Mouse (Mus musculus): ENCODE measurements at regions not wholly inside any gene's neighbourhood (a gene's known extent, or its start where the extent isn't known, plus 50 kb on each side); places are given as distances from the start of the nearest gene placed in this dataset.
"Not testable (repeated sequence)": the region's sequence is repeated elsewhere in the genome, so short reads cannot be mapped to it uniquely, and the experiment has no call there.

DNA sequence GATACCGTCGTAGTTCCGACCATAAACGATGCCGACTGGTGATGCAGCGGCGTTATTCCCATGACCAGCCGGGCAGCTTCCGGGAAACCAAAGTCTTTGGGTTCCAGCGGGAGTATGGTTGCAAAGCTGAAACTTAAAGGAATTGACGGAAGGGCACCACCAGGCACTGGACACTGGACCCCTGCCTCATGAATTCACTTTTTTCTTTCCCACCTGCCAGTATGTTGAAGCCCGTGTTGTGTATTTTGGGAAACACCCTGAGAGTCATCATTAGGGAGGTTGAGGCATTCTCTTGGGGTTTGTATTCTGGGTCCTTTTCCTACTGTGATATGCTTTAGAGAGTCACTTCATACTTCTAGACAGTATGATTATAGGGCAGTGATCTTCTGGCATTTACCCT lies 197.9 kb downstream of the Samd9l start:
- not testable (repeated sequence) for DNase-seq

DNA sequence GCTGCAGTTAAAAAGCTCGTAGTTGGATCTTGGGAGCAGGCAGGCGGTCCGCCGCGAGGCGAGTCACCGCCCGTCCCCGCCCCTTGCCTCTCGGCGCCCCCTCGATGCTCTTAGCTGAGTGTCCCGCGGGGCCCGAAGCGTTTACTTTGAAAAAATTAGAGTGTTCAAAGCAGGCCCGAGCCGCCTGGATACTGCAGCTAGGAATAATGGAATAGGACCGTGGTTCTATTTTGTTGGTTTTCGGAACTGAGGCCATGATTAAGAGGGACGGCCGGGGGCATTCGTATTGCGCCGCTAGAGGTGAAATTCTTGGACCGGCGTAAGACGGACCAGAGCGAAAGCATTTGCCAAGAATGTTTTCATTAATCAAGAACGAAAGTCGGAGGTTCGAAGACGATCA lies 198.3 kb downstream of the Samd9l start:
- no peak for DNase-seq

DNA sequence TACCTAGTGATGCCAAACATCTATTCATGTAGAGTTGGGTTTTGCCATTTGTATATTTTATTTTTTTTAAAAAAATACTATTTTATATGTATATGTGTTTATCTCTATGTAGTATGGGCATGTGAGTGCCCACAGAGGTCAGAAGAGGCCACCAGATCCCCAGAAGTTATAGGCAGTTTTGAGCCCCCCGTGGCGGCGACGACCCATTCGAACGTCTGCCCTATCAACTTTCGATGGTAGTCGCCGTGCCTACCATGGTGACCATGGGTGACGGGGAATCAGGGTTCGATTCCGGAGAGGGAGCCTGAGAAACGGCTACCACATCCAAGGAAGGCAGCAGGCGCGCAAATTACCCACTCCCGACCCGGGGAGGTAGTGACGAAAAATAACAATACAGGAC lies 198.8 kb downstream of the Samd9l start:
- DNase-seq = peak; percentile 90

DNA sequence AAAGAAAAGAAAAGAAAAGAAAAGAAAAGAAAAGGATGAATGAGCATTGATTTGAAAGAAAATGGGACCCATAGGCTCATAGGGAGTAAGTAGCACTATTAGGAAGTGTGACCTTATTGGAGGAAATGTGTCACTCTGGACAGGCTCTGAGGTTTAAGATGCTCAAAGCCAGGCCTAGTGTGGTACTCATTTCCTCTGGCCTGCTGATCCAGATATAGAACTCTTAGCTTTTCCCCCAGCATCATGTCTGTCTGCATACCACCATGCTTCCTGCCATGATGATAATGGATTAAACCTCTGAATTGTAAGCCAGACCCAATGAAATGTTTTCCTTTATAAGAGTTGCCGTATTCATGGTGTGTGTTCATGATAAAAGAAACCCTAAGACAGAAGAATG lies 206.9 kb downstream of the Samd9l start:
- not testable (repeated sequence) for DNase-seq

DNA sequence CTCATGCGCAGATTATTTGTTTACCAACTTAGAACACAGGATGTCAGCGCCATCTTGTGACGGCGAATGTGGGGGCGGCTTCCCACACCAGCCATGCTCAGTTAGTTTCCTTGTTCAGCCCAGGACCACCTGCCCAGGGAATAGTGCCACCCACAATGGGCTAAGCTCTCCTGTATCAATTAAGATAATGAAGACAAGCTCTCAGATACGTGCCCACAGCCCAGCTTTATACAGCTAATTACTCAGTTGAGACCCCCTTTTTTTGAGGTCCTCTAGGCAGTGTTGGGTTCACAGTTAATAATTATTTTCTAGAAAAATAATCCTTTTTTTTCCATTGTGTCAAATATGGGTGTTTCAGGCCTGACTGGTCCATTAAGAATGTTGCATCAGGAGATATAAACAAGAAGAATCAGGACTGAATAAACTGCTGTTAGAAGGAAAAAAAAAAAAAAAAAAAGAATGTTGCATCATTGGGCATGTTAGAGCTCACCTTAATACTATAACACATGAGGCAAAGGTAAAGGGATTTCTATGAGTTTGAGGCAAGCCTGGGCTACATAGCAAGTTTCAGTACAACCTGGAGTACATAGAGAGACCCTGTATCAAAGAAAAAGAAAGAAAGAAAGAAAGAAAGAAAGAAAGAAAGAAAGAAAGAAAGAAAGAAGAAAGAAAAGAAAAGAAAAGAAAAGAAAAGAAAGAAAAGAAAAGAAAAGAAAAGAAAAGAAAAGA lies 207.5 kb downstream of the Samd9l start:
- DNase-seq = not testable (repeated sequence)

DNA sequence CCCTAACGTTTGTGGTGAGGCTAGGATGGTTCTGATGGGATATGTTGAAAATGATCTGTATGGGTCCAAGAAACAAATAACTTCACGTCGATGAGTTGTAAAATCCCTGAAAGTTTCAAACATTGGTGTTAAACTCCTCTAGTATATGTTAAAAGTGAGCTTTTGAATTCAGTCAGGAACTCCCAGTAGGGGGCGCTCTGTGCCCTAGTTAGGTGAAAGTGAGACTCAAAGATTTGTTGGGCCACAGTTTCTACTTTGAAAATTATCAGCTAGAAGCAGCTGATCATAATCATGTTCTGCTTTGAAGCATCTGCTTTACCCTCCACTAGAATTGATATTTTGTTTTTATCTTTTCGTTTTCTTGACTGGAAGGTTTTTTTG lies 215.6 kb downstream of the Samd9l start:
- peak; percentile 88 for DNase-seq

DNA sequence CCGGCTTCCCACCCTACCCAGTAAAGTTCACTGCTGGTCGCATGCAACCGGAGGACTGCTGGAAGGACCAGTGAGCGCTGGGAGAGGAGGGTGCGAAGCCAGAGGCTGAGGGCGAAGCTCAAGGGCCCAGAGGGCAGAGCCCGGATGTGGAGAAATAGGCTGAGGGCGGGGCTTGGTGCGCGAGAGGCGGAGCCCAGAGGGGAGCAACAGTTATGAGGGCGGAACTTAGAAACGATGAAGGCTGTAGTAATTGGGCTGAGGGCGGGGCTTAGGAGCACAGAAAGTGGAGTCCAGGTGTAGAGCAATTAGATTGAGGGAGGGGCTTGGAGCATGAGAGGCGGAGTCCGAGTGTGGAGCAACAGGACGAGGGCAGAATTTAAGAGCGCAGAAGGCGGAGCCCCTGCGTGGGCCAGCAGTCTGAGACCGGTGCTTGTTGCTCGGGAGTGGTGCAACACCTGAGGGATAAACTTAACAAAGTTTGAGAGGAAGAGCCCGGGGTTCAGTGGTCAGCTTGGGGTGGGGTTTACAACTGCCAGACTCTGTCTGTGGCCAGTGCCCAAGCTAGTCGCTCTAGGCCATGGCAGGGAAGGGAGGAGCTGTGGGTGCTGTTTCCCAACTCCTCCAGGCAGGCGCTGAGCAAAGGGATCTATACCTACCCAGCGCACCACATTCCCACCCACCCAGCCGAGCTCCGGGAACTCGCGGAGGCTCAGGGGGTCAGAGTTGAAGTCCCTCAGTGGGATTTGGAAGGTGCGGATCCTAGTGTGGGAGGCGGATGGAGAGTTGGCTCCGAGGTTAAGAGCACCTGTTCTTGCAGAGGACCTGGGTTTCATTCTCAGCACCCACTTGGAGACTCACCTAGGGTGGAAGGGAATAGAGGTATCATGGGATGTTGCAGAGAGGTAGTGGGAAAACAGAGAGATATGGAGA lies 216.2 kb downstream of the Samd9l start:
- DNase-seq = peak; percentile 71

DNA sequence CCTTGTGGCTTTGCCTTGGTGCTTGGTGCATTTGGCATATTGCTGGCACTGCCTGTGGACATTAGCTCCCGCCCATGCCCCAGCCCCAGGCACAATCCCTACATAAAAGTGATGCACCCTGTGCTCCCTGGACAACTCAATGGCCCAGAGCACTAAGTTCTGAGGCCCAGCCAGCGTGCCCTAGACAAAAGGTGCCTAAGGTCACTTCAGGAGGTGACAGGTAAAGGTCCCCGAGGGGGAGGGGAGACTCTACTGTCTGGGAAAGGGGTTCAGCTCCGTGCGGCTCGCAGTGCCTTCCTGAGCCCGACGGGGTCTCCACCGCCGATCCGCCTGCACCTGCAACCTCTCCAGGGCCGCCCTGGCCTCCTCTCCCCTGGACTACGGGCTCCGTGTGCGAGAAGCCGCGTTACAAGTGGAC lies 216.9 kb downstream of the Samd9l start:
- DNase-seq = not testable (repeated sequence)

DNA sequence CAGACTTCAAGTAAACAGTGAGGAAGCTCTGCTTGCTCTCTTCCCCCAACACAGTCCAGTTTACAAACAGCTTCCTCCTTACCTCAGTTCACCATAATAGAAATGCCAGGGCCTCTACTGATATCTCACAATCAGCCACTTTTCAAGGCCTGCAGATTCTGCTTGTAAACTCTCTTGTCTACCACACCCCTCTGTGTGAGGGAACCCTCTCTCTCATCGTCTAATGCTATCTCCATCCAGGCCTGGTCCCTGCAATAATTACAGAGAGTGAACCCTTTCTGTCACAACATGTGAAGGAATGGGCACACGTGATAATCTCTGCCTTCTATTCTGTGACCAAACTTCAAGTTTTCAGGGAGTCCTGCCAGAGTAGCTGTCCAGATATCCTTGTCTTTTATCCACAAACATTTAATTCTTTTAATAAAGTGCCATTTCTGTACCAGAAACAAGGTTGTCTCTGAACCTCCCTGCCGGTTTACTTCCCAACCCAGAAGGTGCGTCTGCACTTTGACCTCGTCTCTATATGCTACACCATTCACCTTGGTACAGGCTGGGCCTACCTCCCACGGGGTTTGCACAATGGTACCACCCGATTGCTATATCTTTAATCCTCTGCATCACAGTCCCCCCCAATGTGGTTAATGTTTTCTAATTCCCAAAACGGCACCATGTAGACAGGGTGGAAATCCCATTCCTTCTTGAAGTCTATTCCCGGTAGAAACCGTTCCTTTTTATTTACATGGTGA lies 219.6 kb downstream of the Samd9l start:
- not testable (repeated sequence) for DNase-seq

DNA sequence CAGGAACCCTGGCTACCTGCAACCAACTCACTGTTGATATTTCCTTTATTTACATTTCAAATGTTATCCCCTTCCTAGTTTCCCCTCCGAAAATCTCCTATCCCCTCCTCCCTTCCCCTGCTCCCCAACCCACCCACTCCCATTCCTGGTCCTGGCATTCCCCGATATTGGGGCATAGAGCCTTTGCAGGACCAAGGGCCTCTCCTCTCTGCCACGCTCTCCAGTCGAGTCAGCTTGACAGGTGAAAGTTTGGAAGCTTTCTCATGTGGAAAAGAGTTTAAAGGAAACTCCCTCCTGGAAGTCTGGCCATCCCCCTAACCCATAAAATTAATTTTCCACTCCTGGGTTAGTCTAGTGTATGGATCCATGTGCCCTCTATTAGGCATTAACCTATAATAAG lies 229.9 kb downstream of the Samd9l start:
- not testable (repeated sequence) for DNase-seq

DNA sequence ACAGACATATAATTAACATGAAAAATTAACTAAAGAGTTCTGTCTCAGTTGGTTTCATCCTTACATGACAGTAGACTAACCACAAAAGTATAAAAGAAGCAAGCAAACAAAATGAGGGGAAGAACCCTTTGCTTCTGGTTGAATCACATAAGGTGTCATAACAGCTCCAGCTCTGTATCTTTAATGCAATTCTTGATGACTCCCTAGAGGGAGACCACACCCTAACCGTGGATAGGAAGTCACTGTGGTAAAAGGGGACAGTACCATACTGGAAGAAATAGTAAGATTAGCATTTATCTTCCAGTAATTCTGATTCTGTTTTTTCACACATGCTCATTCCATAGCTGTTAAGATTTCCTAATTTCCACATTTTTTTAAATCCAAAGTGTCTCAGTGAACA lies 233.2 kb downstream of the Samd9l start:
- not testable (repeated sequence) for DNase-seq

DNA sequence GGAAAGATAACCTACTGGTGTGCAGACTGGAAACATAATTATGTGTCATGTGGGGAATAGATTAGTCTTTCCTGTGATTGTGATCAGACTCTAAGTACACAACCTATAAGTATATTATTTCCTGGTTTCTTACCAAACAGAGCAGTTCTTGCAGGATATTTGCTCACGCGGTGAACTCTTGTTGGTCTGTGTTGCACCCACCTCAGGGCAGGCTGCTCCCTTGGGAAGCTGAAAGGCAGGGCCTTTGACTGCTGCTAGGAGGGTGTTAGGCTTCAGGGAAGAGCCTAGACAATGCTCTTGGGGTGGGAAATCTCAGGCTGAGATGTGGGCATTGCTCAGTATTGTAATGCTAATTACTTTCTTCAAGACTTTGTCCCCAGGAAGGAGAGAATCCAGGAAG lies 247.5 kb downstream of the Samd9l start:
- not testable (repeated sequence) for DNase-seq

DNA sequence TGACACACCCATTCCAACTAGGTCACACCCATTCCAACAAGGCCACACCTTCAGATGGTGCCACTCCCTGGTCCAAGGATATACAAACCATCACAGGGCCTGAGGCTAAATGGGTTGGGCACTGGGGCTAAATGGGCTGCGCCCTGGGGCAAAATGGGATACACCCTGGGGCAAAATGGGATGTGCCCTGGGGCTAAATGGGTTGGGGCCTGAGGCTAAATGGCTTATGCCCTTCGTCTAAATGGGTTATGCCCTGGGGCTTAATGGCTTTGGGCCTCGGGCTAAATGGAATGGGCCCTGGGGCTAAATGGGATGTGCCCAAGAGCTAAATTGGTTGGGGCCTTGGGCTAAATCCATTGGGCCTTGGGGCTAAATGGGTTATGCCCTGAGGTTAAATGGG lies 261.5 kb downstream of the Samd9l start:
- not testable (repeated sequence) for DNase-seq

DNA sequence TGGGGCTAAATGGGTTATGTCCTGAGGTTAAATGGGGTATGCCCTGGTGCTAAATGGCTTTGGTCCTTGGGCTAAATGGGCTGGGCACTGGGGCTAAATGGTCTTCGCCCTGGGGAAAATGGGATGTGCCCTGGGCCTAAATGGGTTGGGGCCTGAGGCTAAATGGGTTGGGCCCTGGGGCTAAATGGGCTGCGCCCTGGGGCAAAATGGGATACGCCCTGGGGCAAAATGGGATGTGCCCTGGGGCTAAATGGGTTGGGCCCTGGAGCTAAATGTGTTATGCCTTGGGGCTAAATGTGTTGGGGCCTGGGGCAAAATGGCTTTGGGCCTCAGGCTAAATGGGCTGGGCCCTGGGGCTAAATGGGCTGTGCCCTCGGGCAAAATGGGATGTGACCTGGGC lies 265.6 kb downstream of the Samd9l start:
- not testable (repeated sequence) for DNase-seq

DNA sequence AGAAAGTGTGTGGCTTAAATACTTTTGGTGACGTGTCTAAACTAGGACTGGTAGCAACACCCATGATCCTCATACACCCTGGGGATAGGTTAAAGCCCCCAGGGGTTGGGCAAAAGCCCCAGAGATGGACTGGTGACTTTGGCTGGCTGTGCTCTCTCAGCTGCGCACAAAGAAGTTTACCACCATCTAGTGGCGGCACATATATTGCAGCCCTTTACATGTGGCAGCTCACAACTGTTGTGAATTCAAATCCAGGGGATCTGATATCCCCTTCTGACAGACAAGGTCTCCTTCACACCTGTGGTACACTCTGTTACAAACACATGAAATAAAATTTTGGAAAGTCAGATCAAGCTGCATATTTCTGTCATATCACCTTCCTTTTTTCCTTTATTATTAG lies 283.1 kb downstream of the Samd9l start:
- not testable (repeated sequence) for DNase-seq

Measured in adrenal gland, postnatal 10 days (tissue).